Mouse (Mus musculus) bone marrow, adult 2 months (tissue): ENCODE measurements at regions not wholly inside any gene's neighbourhood (a gene's known extent, or its start where the extent isn't known, plus 50 kb on each side); places are given as distances from the start of the nearest gene placed in this dataset.

ENCODE experiments used
- CTCF ChIP-seq: fragments of 200-500 bp; IDR thresholded peaks from 2 replicates; pipeline ENCODE4 v1.5.1; 2011; ENCODE audit warnings: low read length, control low read depth; ENCODE audit not compliant: control insufficient read depth, insufficient read depth
- POLR2A ChIP-seq: fragments of 200-500 bp; IDR thresholded peaks from 2 replicates; pipeline ENCODE4 v1.6.1; 2011; ENCODE audit warnings: low read depth, mild to moderate bottlenecking, control low read depth, low read length, borderline replicate concordance; ENCODE audit not compliant: control insufficient read depth

DNA sequence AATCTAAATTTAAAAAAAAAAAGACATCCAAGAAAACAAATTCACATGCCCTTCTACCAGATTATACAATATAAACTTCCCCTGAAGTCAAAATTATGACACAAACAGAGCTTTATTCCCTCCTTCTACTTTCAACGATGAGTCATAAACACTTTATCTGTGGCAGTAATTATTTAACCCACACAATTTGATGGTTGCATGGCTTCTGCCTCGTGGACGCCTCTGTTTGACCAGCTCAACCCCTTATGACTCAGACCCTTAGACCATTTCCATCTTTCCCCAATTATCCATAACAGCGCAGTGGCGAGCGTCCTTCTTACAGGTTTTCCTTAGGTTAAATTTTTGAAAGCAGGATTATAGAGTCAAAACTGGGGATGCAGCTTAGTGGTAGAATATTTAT lies 85.9 kb upstream of the Mafb start:
- no peak for TF ChIP-seq CTCF
- no peak for TF ChIP-seq POLR2A
